Mouse (Mus musculus) hindbrain, embryonic 13.5 days (tissue): ENCODE measurements at regions not wholly inside any gene's neighbourhood (a gene's known extent, or its start where the extent isn't known, plus 50 kb on each side); places are given as distances from the start of the nearest gene placed in this dataset.
A peak's percentile ranks its signal among the peaks of the same experiment; 100 is the strongest.

Experiments used
- ATAC-seq: fragments of 200-750 bp; cut with Nextera tagmentation; 2 replicates; pipeline ENCODE4 v1.8.0; 2017; ENCODE audit warnings: moderate TSS enrichment; ENCODE audit not compliant: low FRiP score
- H3K27ac ChIP-seq: fragments of 300-500 bp; sonication (generic); 2 replicates; pipeline ENCODE4 v1.5.1; 2015; ENCODE audit warnings: inconsistent platforms, mild to moderate bottlenecking, moderate library complexity
- H3K27me3 ChIP-seq: fragments of 300-500 bp; sonication (generic); 2 replicates; pipeline ENCODE4 v1.6.1; 2015; ENCODE audit warnings: mild to moderate bottlenecking, inconsistent platforms
- H3K36me3 ChIP-seq: fragments of 300-500 bp; sonication (generic); 2 replicates; pipeline ENCODE4 v1.6.1; 2015; ENCODE audit warnings: mild to moderate bottlenecking, inconsistent platforms
- H3K4me1 ChIP-seq: fragments of 300-500 bp; sonication (generic); replicated peaks from 2 replicates; pipeline ENCODE4 v1.6.1; 2015; ENCODE audit warnings: inconsistent platforms
- H3K4me2 ChIP-seq: fragments of 300-500 bp; sonication (generic); 2 replicates; pipeline ENCODE4 v1.6.1; 2015; ENCODE audit warnings: inconsistent platforms, mild to moderate bottlenecking, moderate library complexity
- H3K4me3 ChIP-seq: fragments of 300-500 bp; sonication (generic); 2 replicates; pipeline ENCODE4 v1.5.1; 2015; ENCODE audit warnings: mild to moderate bottlenecking, inconsistent platforms
- H3K9ac ChIP-seq: fragments of 300-500 bp; sonication (generic); 2 replicates; pipeline ENCODE4 v1.6.1; 2015; ENCODE audit warnings: mild to moderate bottlenecking, inconsistent platforms
- H3K9me3 ChIP-seq: fragments of 300-500 bp; sonication (generic); 2 replicates; pipeline ENCODE4 v1.6.1; 2016; ENCODE audit warnings: inconsistent platforms
- WGBS: fragments of 180-500 bp; shearing (Covaris S2); methylation state at CpG from one replicate; pipeline ENCODE4 v1.1.7; 2015; 5-methylcytosine and 5-hydroxymethylcytosine counted together

DNA sequence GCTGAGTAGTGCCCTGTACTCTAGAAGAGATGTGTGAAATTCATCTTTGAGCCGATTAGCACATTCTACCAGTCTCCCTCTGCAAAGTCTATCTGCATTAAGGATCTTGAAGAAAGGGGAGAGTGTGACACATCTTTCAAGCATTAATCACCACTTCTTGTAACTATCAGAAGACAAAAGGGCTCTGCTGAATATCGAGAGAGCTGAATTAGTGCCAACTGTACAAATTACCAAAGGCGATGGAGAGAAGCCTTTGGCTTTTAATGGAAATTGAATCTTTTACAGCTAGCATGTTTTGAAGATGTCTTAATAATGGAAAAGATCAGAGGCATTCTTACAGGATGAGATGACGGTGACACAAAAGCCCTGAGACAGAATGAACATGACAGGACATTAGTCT, 97.2 kb upstream of the Pam start:
- Histone ChIP-seq H3K4me2 (no peak overlapping the region), H3K9ac (no peak overlapping the region), H3K4me1 (peaks cover 35% of the 10 kb centered on the region), H3K27me3 (no peaks in the 10 kb centered on the region), H3K27ac (peak overlapping the region; percentile 73; the same call in 1 of the 2 replicates), H3K4me3 (no peak overlapping the region), H3K36me3 (no peaks in the 10 kb centered on the region), H3K9me3 (no peaks in the 10 kb centered on the region)
- ATAC-seq, result no peak
- WGBS, result 38% methylated on average over 4 of the region's 4 CpGs

DNA sequence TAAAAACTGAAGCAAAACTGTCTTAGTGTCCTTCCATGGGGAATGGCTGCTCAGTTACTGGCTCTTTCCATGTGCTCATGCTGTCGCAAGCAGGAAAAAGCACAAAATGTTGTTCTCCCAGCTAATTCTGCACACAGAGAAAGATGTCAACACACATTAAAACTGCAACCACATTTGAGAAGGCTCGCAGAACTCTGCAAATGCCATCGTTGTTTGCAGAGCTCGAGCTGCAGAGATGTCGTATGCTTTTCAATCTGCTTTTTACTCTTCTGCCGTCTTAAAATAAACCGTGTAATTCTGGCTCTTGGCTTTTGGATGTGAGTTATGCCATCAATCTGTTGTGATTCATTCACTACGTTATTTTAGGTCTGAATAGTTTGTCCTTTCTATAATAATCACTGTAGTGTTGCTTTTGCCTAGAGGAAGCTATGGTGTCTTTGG, 96.6 kb upstream of the Pam start:
- no peak for ATAC-seq
- Histone ChIP-seq H3K36me3 (no peaks in the 10 kb centered on the region), H3K4me3 (no peak overlapping the region), H3K9me3 (no peaks in the 10 kb centered on the region), H3K27ac (peak overlapping the region; percentile 73), H3K4me1 (peaks cover 35% of the 10 kb centered on the region), H3K27me3 (no peaks in the 10 kb centered on the region), H3K9ac (no peak overlapping the region), H3K4me2 (peak overlapping the region; percentile 15; the same call in 1 of the 2 replicates)
- 31% methylated on average over 8 of the region's 8 CpGs for WGBS

DNA sequence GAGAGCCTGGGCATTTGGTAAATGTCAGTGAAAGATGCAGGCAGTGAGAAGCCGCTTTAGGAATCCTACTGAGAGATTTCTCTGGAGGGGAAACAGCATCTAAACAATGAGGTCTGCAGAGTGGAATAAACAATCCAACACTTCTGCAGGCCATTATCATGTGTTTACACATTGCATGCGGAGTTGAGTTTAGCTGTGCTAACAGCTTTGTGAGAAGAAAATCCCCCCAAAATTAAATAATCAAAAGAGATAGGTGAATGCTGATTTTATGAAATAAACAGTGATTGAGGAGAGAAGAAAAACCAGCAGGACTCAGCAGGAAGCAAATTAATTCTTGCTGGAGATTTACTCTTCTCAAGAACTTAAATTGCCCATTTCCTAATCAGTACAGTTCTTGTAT, 95.9 kb upstream of the Pam start:
- no peak overlapping the region for H3K9ac ChIP-seq
- H3K9me3 ChIP-seq, result no peaks in the 10 kb centered on the region
- H3K36me3 ChIP-seq, result no peaks in the 10 kb centered on the region
- peaks cover 35% of the 10 kb centered on the region for H3K4me1 ChIP-seq
- no peaks in the 10 kb centered on the region for H3K27me3 ChIP-seq
- H3K4me3 ChIP-seq, result no peak overlapping the region
- 0 out of 2 replicates have a peak overlapping the region, but pooled peaks have one; percentile 31 for H3K4me2 ChIP-seq
- H3K27ac ChIP-seq, result peak overlapping the region; percentile 88
- ATAC-seq, result no peak
- WGBS, result 5% methylated on average over 2 of the region's 2 CpGs

DNA sequence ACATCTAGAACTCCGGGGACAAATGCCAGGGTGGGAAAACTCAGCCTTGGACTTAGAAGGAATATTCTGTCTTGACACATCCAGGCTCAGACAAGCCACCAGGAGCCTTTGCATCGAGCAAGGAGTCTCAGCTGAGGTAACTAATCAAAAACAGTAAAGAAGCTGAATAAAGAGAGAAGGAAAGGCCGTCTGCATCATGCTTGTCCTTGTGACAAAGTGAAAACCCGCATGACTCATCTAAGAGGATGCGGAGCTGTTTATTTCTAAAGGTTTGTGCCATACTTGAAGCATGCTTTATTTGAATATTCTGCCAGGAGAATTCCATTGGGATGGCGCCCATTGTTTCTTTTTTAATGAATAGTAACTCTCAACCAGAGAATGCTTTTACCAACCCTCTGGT, 95.3 kb upstream of the Pam start:
- Histone ChIP-seq H3K27me3 (no peaks in the 10 kb centered on the region), H3K4me2 (peak overlapping the region; percentile 31; the same call in 1 of the 2 replicates), H3K9ac (peak overlapping the region; percentile 29; the same call in 1 of the 2 replicates), H3K27ac (peak overlapping the region; percentile 88), H3K36me3 (no peaks in the 10 kb centered on the region), H3K9me3 (no peaks in the 10 kb centered on the region), H3K4me1 (peaks cover 35% of the 10 kb centered on the region), H3K4me3 (no peak overlapping the region)
- 16% methylated on average over 6 of the region's 6 CpGs for WGBS
- ATAC-seq, result peak; percentile 60; the same call in 1 of the 2 replicates

DNA sequence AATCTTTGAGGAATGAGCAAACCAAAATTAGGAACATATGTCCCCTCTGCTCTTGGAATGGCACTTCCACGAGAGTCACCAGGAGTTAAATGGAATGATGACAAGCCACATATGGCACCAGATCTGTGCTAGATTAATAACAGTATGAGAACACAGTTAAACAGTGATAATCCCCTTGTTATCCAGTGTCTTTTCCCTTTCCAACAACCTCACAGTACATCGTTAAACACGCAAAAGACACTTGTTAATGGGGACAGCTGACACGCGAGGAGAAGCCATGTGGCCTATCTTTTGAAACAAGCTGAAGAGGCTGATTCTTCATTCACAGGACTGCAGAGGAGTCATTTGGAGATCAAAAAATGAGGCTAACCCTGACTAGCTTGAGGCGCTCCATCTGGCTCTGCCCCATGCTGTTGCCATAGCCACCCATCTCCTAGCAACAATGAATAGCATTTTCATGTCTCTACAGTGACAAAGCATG, 94.6 kb upstream of the Pam start:
- no peaks in the 10 kb centered on the region for H3K27me3 ChIP-seq
- peaks cover 35% of the 10 kb centered on the region for H3K4me1 ChIP-seq
- peak; percentile 96 for ATAC-seq
- peak overlapping the region; percentile 79 for H3K27ac ChIP-seq
- no peaks in the 10 kb centered on the region for H3K36me3 ChIP-seq
- no peaks in the 10 kb centered on the region for H3K9me3 ChIP-seq
- no peak overlapping the region for H3K4me3 ChIP-seq
- WGBS, result 12% methylated on average over 6 of the region's 6 CpGs
- H3K9ac ChIP-seq, result no peak overlapping the region
- H3K4me2 ChIP-seq, result peak overlapping the region; percentile 6; the same call in 1 of the 2 replicates

DNA sequence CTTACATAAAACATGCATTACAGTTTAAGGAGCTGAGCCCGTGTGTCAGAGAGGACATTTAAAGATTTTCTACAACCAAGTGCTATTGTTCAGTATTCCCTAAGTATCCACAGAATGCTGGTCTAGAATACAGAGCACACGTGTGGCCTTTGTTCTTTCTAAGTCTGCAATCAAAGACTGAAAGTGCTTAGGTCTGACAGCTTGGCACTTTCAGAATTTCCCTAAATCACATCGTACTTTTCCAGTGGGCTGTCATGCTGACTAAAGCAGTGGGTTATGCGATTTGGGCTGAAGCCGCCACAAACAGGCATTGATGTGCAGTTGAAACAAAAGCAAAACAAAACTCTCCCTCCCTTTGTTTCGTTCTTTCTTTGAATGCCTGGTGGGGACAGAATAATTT, 84.9 kb upstream of the Pam start:
- no peaks in the 10 kb centered on the region for H3K9me3 ChIP-seq
- H3K4me1 ChIP-seq, result peaks cover 5% of the 10 kb centered on the region; the same call in 1 of the 2 replicates
- H3K36me3 ChIP-seq, result no peaks in the 10 kb centered on the region
- H3K27ac ChIP-seq, result 0 out of 2 replicates have a peak overlapping the region, but pooled peaks have one; percentile 18
- ATAC-seq, result no peak
- no peak overlapping the region for H3K4me2 ChIP-seq
- no peak overlapping the region for H3K4me3 ChIP-seq
- no peaks in the 10 kb centered on the region for H3K27me3 ChIP-seq
- no peak overlapping the region for H3K9ac ChIP-seq
- WGBS, result 18% methylated on average over 6 of the region's 6 CpGs

DNA sequence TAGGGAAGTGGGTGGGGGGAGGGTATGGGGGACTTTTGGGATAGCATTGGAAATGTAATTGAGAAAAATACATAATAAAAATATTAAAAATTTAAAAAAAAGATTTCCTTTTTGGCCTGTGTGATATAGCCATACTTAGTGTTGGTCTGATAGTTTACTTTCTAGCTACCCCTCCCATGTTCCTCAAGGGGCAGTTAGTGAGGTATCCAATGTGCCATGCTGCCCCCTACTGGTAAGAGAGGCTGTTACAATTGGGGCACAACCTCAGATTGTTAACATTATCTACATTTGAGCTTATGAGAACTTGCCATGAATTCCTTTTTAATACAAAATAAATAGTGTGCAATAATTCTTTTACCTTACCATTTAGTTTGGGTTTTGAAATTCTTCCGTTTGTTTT, 83.6 kb upstream of the Pam start:
- Histone ChIP-seq H3K9ac (no peak overlapping the region), H3K4me2 (no peak overlapping the region), H3K27ac (no peak overlapping the region), H3K4me1 (peaks cover 15% of the 10 kb centered on the region), H3K9me3 (no peaks in the 10 kb centered on the region), H3K4me3 (no peak overlapping the region), H3K36me3 (no peaks in the 10 kb centered on the region), H3K27me3 (no peaks in the 10 kb centered on the region)
- WGBS, result 51% methylated on average over 1 of the region's 1 CpGs
- no peak for ATAC-seq

DNA sequence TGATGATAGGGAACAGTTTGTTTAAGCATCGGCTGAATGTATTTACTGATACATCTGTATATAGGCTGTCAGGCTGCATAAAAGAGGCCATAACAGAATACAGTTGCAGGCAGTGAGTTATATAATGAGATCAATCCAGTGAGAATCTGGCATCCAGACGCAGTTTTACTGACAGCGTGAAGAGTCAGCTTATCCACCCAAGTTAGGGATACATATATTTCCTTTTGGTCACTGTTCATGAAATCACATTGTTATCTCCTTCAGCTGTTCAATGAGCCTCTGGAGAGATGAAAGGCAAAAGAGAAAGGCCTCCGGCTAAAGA, 79.3 kb upstream of the Pam start:
- Histone ChIP-seq H3K4me2 (peak overlapping the region; percentile 15), H3K4me1 (peaks cover 16% of the 10 kb centered on the region), H3K9me3 (no peaks in the 10 kb centered on the region), H3K27ac (peak overlapping the region; percentile 75), H3K4me3 (no peak overlapping the region), H3K27me3 (no peaks in the 10 kb centered on the region), H3K9ac (peak overlapping the region; percentile 24; the same call in 1 of the 2 replicates), H3K36me3 (no peaks in the 10 kb centered on the region)
- ATAC-seq, result peak; percentile 64
- WGBS, result 45% methylated on average over 4 of the region's 4 CpGs

DNA sequence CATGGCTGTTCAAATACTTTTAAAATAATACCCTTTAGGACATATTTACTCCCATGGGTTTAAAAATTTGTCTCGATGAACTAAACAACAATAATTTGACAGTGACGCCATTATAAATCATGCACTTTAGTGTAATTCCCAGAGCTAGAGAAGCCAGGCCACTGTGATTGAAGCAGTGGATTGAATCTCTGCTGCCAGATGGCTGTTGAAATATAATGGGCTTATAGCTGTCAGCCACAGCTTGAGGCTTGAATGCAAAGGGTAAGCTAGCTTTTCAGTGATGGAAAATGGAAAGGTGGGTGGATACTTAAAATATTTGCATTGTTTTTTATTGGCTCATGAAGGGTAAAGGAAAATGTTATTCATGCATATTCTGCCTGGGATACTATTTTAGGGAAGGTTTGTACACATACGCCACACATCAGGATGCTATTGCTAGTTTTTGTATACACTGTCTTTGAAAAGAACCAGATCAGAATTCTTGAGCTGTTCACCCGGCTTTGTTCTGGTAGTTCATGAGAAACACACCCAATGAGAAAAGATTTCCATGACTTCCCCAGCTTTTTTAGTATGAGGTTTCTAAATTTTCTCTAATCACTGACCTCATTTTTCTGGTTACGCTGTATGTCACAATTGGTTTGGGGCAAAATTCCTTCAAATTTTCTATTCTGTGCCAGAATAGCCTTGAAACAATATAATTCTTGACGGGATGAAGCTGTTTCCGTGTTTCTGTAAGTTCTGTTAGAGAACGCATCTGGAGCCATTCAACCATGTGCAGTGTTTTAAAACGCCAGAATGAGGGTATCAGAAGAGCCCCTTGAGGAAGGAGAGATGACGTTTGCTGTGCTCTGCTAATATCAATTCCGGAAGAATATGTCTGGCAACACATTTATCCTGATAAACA, 78.7 kb upstream of the Pam start:
- 45% methylated on average over 11 of the region's 11 CpGs for WGBS
- no peaks in the 10 kb centered on the region for H3K27me3 ChIP-seq
- no peak overlapping the region for H3K4me3 ChIP-seq
- H3K4me1 ChIP-seq, result peaks cover 16% of the 10 kb centered on the region
- no peaks in the 10 kb centered on the region for H3K9me3 ChIP-seq
- no peaks in the 10 kb centered on the region for H3K36me3 ChIP-seq
- peak; percentile 63 for ATAC-seq
- H3K4me2 ChIP-seq, result peak overlapping the region; percentile 15
- H3K9ac ChIP-seq, result peak overlapping the region; percentile 24; the same call in 1 of the 2 replicates
- peak overlapping the region; percentile 75 for H3K27ac ChIP-seq

DNA sequence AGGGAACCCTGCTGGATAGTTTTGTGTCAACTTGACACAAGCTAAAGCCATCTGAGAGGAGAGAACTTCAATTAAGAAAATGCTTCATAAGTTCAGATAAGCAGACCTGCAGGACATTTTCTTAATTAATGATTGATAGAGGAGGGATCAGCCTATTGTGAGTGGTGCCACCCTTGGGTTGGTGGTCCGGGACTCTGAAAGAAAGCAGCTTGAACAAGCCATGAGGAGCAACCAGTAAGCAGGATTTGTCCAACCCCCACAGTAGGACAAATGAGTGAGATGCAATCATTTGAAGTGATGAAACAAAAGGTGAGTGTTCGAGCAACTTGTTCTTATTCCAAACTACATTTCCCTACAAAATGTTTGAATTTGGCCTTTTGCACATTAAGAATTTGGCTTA, 78.0 kb upstream of the Pam start:
- Histone ChIP-seq H3K4me1 (peaks cover 16% of the 10 kb centered on the region), H3K9me3 (no peaks in the 10 kb centered on the region), H3K4me2 (no peak overlapping the region), H3K36me3 (no peaks in the 10 kb centered on the region), H3K27me3 (no peaks in the 10 kb centered on the region), H3K9ac (no peak overlapping the region), H3K27ac (0 out of 2 replicates have a peak overlapping the region, but pooled peaks have one; percentile 9), H3K4me3 (no peak overlapping the region)
- ATAC-seq, result no peak
- WGBS, result 62% methylated on average over 2 of the region's 2 CpGs

DNA sequence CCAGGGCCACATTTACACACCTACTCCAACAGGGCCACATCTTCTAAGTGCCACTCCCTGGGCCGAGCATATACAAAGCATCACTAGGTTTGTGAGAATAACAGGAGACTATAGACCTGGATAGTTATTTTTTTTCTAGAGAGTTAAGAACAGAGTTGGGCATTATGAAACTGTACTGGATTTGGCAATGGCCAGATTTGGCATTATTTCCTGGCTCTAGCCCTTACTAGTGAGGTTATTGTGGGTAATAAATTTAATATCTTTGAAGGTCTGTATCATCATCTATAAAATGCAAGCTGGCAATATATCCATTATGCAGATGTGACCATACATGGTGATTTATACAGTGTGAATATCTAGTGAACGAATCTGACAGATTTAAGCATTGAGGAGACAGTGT, 75.8 kb upstream of the Pam start:
- Histone ChIP-seq H3K36me3 (no peaks in the 10 kb centered on the region), H3K4me3 (no peak overlapping the region), H3K9ac (no peak overlapping the region), H3K27me3 (no peaks in the 10 kb centered on the region), H3K4me1 (peaks cover 16% of the 10 kb centered on the region), H3K9me3 (no peaks in the 10 kb centered on the region), H3K4me2 (no peak overlapping the region), H3K27ac (no peak overlapping the region)
- WGBS, result 92% methylated on average over 2 of the region's 2 CpGs
- ATAC-seq, result no peak

DNA sequence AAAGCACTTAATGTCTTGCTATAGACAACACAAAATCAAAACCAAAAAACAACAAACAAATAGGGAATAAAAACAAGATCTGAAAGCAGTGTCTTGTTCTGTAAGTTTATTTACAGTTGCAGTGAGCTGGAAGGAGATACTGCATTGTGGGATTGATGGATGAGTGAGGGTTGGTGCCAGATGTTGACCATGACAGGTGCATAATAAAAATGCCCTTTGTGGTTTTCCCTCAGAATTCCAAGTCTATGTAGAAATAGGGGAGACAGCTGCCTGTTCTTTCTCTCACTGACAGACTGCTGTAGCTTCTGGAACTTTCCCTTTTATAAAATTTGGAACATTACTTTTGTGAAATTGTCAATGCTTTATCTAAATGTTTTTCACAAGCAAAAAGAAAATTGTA, 73.9 kb upstream of the Pam start:
- Histone ChIP-seq H3K4me1 (peaks cover 9% of the 10 kb centered on the region), H3K4me2 (no peak overlapping the region), H3K36me3 (no peaks in the 10 kb centered on the region), H3K27ac (no peak overlapping the region), H3K4me3 (no peak overlapping the region), H3K27me3 (no peaks in the 10 kb centered on the region), H3K9ac (no peak overlapping the region), H3K9me3 (no peaks in the 10 kb centered on the region)
- ATAC-seq, result no peak

DNA sequence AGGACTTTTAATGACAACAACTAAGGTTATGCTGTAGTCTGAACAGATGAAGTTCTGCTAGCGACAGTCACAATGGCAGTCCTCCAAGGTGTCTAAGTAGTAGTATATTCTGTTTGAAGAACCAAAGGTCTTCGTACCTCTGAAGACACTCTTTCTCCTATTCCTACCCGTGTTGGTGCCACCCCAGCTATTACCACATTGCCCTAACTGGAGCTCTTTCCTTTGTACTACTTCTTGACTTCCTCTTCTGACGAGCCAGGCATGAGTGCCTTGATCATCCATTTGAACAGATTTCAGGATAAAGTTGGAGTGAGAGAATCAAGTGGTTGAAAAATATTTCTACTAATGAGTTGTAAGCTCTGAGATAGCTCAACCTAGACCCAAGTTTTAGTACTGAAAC, 72.4 kb upstream of the Pam start:
- no peak overlapping the region for H3K4me2 ChIP-seq
- WGBS, result 91% methylated on average over 4 of the region's 4 CpGs
- H3K27me3 ChIP-seq, result no peaks in the 10 kb centered on the region
- no peak overlapping the region for H3K9ac ChIP-seq
- no peak overlapping the region for H3K4me3 ChIP-seq
- no peaks in the 10 kb centered on the region for H3K36me3 ChIP-seq
- ATAC-seq, result no peak
- H3K27ac ChIP-seq, result no peak overlapping the region
- H3K4me1 ChIP-seq, result no peaks in the 10 kb centered on the region
- no peaks in the 10 kb centered on the region for H3K9me3 ChIP-seq
